Mouse (Mus musculus) adrenal gland, adult 2 months (tissue): Measurements from ENCODE around the gene Aes. TPM values are rescaled to one million over a fixed set of nuclear protein-coding genes. Genes with fewer than 3 reads are reported as not detected.

Experiments used
- DNase-seq: peaks from one replicate; pipeline ENCODE4 v3.0.0; 2021
- polyA plus RNA-seq: library from polyadenylated mRNA; depleted of rRNA; stranded (reverse); fragments of >200 nt; gene quantifications from 2 replicates; pipeline ENCODE4 v1.2.3, GENCODE M21; 2012; rRNA removed
- total RNA-seq, 2 experiments: library from RNA; stranded (reverse); gene quantifications; 2 replicates each; pipeline ENCODE4 v1.2.3; 2021

The Aes gene
- total and polyA plus RNA-seq, 3 experiments = 1,028 to 3,784 (median 1,195) TPM

- peak; percentile 79 for DNase-seq
Measured at GRCm38 (mm10) chr10:81597137-81597950, 38.1 kb downstream of the Aes start.

GRCm38 (mm10) chr10:81598342-81598741, 39.1 kb downstream of the Aes start:
- DNase-seq = no peak

- DNase-seq = no peak
Measured at GRCm38 (mm10) chr10:81598871-81599270, 39.6 kb downstream of the Aes start.

GRCm38 (mm10) chr10:81599630-81600029, 40.3 kb downstream of the Aes start:
- no peak for DNase-seq

GRCm38 (mm10) chr10:81600096-81600495, 40.8 kb downstream of the Aes start:
- no peak for DNase-seq

GRCm38 (mm10) chr10:81600738-81601203, 41.5 kb downstream of the Aes start, which contains the start of gene Tle6:
Gene Tle6 (minus strand): TSS chr10:81601073.
- peak; percentile 97 for DNase-seq

GRCm38 (mm10) chr10:81601396-81601905, 42.2 kb downstream of the Aes start:
- no peak for DNase-seq

GRCm38 (mm10) chr10:81602741-81603151, 43.5 kb downstream of the Aes start:
- peak; percentile 48 for DNase-seq

GRCm38 (mm10) chr10:81604019-81604967, 45.0 kb downstream of the Aes start:
- no peak for DNase-seq

GRCm38 (mm10) chr10:81604968-81605665, 45.8 kb downstream of the Aes start:
- DNase-seq = peak; percentile 84

GRCm38 (mm10) chr10:81605666-81605973, 46.3 kb downstream of the Aes start:
- DNase-seq = no peak

GRCm38 (mm10) chr10:81605974-81606751, 46.9 kb downstream of the Aes start, which contains the start of gene BC025920:
Gene BC025920 (plus strand): TSS chr10:81606270.
- DNase-seq = peak; percentile 97

GRCm38 (mm10) chr10:81608308-81608707, 49.0 kb downstream of the Aes start:
- no peak for DNase-seq

- DNase-seq = peak; percentile 82
Measured at GRCm38 (mm10) chr10:81612779-81613178, 53.5 kb downstream of the Aes start.

GRCm38 (mm10) chr10:81615486-81615885, 56.2 kb downstream of the Aes start:
- DNase-seq = no peak

Other genes starting within 250 kb of the Aes start
- 10 to 100 TPM; 32.6 to 40.3 TPM for gene Cactin, start 238.4 kb upstream of the Aes start, total RNA-seq
- 35.5 and 37.4 TPM in 2 replicates for gene Cactin, start 238.4 kb upstream of the Aes start, polyA plus RNA-seq
- 10 to 100 TPM; 33.2 to 45.4 TPM for gene Tbxa2r, start 230.8 kb upstream of the Aes start, total RNA-seq
- 137 and 154 TPM in 2 replicates for gene Tbxa2r, start 230.8 kb upstream of the Aes start, polyA plus RNA-seq
- gene Gipc3, start 216.2 kb upstream of the Aes start, total RNA-seq = 10 to 100 TPM in 1 of 2 experiments, 1 to 10 TPM in 1; 2.9 to 10.3 TPM
- 2.8 and 3.2 TPM in 2 replicates for gene Gipc3, start 216.2 kb upstream of the Aes start, polyA plus RNA-seq
- gene Hmg20b, start 209.0 kb upstream of the Aes start, total RNA-seq = 10 to 100 TPM; 81.6 to 89.9 TPM
- 272 and 280 TPM in 2 replicates for gene Hmg20b, start 209.0 kb upstream of the Aes start, polyA plus RNA-seq
- 10 to 100 TPM; 15.3 to 16.5 TPM for gene Mfsd12, start 202.0 kb upstream of the Aes start, total RNA-seq
- 69.3 and 77.4 TPM in 2 replicates for gene Mfsd12, start 202.0 kb upstream of the Aes start, polyA plus RNA-seq
- 1 to 10 TPM; 1.2 to 3.6 TPM for gene 4930404N11Rik, start 193.7 kb upstream of the Aes start, total RNA-seq
- 9.7 and 12.4 TPM in 2 replicates for gene 4930404N11Rik, start 193.7 kb upstream of the Aes start, polyA plus RNA-seq
- 10 to 100 TPM; 40.7 to 45.0 TPM for gene Fzr1, start 181.0 kb upstream of the Aes start, total RNA-seq
- gene Fzr1, start 181.0 kb upstream of the Aes start, polyA plus RNA-seq = 95.6 and 103 TPM in 2 replicates
- 10 to 100 TPM; 39.6 to 54.3 TPM for gene Dohh, start 175.1 kb upstream of the Aes start, total RNA-seq
- gene Dohh, start 175.1 kb upstream of the Aes start, polyA plus RNA-seq = 125 and 132 TPM in 2 replicates
- gene Gm48551, start 175.0 kb upstream of the Aes start, total RNA-seq = 1 to 10 TPM; 1.8 to 2.5 TPM
- 2.9 and 6.7 TPM in 2 replicates for gene Gm48551, start 175.0 kb upstream of the Aes start, polyA plus RNA-seq
- 1 to 10 TPM in 1 of 2 experiments, not detected in 1; 1.4 TPM for gene Gm48552, start 170.5 kb upstream of the Aes start, total RNA-seq
- 2.5 and 4.4 TPM in 2 replicates for gene Gm48552, start 170.5 kb upstream of the Aes start, polyA plus RNA-seq
- 1 to 10 TPM; 1.4 to 1.6 TPM for gene Smim24, start 166.4 kb upstream of the Aes start, total RNA-seq
- gene Smim24, start 166.4 kb upstream of the Aes start, polyA plus RNA-seq = 4.5 and 5.4 TPM in 2 replicates
- 100 to 1,000 TPM in 1 of 2 experiments, 10 to 100 TPM in 1; 80.8 to 126 TPM for gene Nfic, start 103.9 kb upstream of the Aes start, total RNA-seq
- 142 and 171 TPM in 2 replicates for gene Nfic, start 103.9 kb upstream of the Aes start, polyA plus RNA-seq
- under 1 TPM; 0.55 to 0.78 TPM for gene Celf5, start 76.8 kb upstream of the Aes start, total RNA-seq
- 1.4 and 2.2 TPM in 2 replicates for gene Celf5, start 76.8 kb upstream of the Aes start, polyA plus RNA-seq
- gene Ncln, start 63.1 kb upstream of the Aes start, total RNA-seq = 100 to 1,000 TPM; 111 to 123 TPM
- gene Ncln, start 63.1 kb upstream of the Aes start, polyA plus RNA-seq = 562 and 856 TPM in 2 replicates
- gene S1pr4, start 59.4 kb upstream of the Aes start, total RNA-seq = 1 to 10 TPM in 1 of 2 experiments, under 1 TPM in 1; 0.98 to 1.6 TPM
- 3.5 and 3.6 TPM in 2 replicates for gene S1pr4, start 59.4 kb upstream of the Aes start, polyA plus RNA-seq
- 1 to 10 TPM; 1.1 to 2.2 TPM for gene Gna15, start 35.3 kb upstream of the Aes start, total RNA-seq
- 1.4 and 1.9 TPM in 2 replicates for gene Gna15, start 35.3 kb upstream of the Aes start, polyA plus RNA-seq
- gene Gna11, start 14.3 kb upstream of the Aes start, total RNA-seq = 10 to 100 TPM; 76.6 to 86.0 TPM
- 122 and 124 TPM in 2 replicates for gene Gna11, start 14.3 kb upstream of the Aes start, polyA plus RNA-seq
- 10 to 100 TPM; 50.4 to 51.0 TPM for gene Tle2, start 15.1 kb downstream of the Aes start, total RNA-seq
- gene Tle2, start 15.1 kb downstream of the Aes start, polyA plus RNA-seq = 417 and 691 TPM in 2 replicates
- gene Tle6, start 41.6 kb downstream of the Aes start, total RNA-seq = 10 to 100 TPM; 24.0 to 59.6 TPM
- 49.5 and 90.8 TPM in 2 replicates for gene Tle6, start 41.6 kb downstream of the Aes start, polyA plus RNA-seq
- 1 to 10 TPM; 1.1 to 2.3 TPM for gene BC025920, start 46.8 kb downstream of the Aes start, total RNA-seq
- 0.26 and 0.59 TPM in 2 replicates for gene BC025920, start 46.8 kb downstream of the Aes start, polyA plus RNA-seq
- gene Sirt6, start 68.3 kb downstream of the Aes start, total RNA-seq = 10 to 100 TPM; 16.0 to 18.3 TPM
- 52.3 and 59.9 TPM in 2 replicates for gene Sirt6, start 68.3 kb downstream of the Aes start, polyA plus RNA-seq
- 10 to 100 TPM; 20.0 to 23.7 TPM for gene Ankrd24, start 69.1 kb downstream of the Aes start, total RNA-seq
- gene Ankrd24, start 69.1 kb downstream of the Aes start, polyA plus RNA-seq = 91.0 and 112 TPM in 2 replicates
- gene Gm10778, start 89.6 kb downstream of the Aes start, total RNA-seq = 1 to 10 TPM; 2.1 to 3.1 TPM
- 0.09 and 0.11 TPM in 2 replicates for gene Gm10778, start 89.6 kb downstream of the Aes start, polyA plus RNA-seq
- gene Zfp433, start 145.3 kb downstream of the Aes start, total RNA-seq = 1 to 10 TPM; 5.4 to 6.8 TPM
- not detected in 2 replicates for gene Zfp433, start 145.3 kb downstream of the Aes start, polyA plus RNA-seq
- gene Gm3055, start 211.7 kb downstream of the Aes start, total RNA-seq = 1 to 10 TPM; 1.3 to 2.9 TPM
- 0.02 and 0.04 TPM in 2 replicates for gene Gm3055, start 211.7 kb downstream of the Aes start, polyA plus RNA-seq